Mouse (Mus musculus): ENCODE results near the gene Sh3gl2.

The Sh3gl2 gene

DNA sequence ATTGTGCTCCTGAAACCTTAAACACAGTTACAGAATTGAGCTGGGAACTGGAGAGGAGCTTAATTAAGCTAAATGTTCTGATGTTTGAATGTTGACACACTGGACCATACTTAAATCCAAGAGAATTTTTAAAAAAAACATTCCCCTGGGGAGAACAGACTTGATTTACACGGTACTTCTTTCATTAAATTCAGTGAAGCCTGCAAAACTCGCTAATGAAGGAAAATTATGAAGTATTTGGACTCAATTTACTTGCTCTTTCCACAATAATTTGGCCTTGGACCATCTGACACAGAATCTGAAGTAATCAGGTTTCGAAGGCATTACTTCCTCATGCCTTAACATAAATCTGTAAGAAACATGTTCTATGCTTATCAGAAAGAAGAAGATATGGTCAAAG, 408.4 kb downstream of the Sh3gl2 start:
- DNase-seq (ENCODE audit: low read depth) = no peak

DNA sequence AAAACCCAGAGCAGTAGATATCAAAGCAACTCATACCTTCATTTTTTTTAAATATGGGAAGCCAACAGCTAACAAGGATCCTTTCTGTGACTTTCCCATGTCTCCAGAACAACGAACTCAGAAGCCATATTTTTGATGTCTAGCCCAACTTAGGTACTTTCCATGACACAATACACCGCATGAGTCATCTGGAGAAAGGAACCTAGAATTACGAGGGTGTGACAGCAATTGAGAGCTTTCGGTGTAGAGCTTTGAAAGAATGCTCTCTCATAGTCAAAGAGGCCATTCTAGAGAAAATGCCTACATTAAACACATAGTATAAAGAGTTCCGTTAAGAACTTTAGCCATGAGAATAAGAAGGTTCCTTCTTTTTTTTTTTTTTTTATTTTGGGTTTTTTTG, 413.8 kb downstream of the Sh3gl2 start:
- DNase-seq (ENCODE audit: low read depth) = no peak

DNA sequence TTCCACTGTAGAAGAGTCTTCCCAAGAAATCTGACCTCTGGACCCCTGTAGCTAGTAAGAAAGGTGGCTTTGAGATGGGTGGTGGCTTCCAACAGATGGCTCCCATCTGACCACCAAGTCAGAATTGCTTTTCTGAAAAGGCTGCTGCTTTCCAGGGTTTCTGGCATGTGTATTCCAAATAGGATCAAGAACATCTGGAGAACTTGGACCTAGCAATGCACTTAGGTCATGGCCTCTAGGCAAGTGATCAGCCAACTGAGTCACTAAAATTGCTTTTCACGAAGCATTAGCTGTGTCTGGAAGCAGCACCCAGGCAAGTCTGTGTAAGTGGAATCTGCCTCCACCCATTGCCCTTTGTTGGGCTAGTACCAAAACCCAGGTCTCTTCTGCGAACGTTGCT, 414.3 kb downstream of the Sh3gl2 start:
- no peak for DNase-seq (ENCODE audit: low read depth)

DNA sequence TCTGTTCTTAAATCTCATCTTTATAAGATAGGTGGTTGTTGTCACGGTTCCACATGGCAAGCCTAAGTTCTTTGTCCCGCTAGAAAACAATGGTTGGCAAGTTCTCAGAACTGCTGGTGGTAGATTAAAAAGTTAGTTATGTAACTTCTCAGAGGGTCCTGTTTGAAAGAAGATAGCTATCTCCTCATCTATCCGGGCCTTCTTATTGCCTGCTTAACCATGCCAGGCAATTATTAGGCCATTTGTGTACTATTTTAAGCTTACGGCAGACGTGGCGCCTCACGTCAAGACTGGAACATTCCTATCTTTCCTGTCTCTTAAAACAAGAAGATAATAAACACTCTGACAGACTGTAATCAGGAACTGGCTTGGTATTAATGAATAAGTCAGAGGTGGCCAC, 424.5 kb downstream of the Sh3gl2 start:
- DNase-seq (ENCODE audit: low read depth) = no peak

DNA sequence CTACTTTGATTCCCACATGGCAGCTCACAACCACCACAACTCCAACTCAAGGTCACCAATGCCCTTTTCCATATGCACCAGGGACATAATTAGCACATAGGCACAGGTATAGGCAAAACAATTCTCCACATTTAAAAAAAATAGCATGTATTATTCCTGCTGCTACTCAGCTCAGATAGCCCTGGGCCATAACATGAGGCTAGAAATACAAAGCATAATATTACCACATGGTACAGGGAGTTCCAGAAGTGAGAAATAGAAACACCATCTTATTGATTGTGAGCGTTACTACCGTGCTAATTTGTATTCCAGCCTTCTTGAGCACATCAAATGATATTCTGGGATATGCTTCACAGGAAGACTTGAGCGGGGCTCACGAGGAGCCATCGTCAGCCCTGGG, 464.3 kb downstream of the Sh3gl2 start:
- DNase-seq (ENCODE audit: low read depth) = no peak

DNA sequence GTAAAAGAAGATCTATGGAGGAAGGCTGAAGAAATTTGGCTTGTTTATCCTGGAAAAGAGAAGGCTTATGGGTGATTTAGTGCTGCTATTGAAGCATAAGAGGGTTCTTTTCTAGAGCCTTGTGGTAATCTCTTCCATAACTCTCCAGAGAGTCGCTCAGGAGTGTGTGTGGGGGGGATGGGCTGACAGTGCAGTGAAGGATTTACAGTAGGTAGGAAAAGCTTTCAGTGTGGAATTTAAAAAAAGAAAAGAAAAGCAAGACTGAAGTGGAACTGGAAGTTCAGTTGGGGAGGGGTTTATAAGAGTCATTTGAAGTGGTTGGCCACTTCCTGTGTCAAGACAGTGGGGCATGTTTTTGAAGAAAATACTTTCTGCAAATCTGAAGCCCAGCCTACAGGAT, 464.8 kb downstream of the Sh3gl2 start:
- DNase-seq (ENCODE audit: low read depth) = no peak

DNA sequence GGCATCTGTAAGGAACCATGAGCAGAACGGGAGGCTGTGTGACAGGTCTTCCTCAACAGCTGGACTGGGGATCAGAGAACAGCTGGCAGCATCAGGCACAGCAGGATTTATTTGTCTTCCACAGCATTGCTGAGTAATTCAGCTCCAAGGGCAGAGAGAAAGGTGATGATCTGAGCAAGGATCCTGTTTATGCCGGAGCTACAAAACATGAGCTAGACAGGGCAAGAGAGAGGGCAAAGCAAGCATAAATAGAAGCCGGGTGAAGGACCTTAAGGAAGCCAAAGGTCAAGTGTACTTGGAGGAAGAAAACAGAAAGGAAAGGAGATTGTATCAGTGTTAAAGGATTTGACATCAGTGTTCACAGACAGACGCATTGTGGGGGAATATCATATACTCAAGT, 467.4 kb downstream of the Sh3gl2 start:
- DNase-seq (ENCODE audit: low read depth) = no peak

DNA sequence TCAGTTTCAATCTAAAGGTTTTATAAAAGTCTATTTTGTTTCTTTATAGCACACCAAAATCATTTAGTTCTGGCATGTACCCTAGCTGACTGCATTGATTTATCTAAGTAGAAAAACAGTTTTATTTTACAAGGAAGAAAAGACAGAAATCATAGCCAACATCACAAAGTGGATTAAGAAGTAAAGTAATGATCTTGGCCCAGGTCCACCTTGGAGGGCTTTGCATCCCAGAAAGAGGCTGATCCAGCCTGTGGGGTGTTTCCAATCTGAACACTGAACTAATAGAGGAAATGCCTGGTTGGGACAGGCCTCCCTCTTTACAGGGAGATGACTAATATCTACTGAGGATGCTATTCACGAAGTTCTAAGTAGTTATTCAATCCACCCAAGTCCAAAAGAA, 472.7 kb downstream of the Sh3gl2 start:
- DNase-seq (ENCODE audit: low read depth) = no peak

DNA sequence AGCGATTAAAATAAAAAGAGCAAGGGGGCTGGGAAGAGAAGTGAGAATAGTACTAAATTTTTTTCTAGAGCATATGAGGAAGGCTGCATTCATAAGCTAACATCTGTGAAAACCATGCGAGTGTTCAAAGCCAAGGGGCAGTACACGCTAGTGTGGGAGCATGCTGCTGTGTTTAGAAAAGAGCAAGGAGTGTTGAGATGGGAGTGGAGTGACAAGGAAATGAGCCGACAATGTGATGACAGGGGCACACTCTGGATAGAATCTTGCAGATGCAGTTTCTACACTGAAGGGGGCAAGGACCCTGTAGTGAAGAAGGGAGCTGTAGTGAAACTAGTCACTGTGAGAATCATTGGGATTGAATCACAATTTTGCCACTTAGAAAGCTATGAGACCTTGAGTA, 481.2 kb downstream of the Sh3gl2 start:
- no peak for DNase-seq (ENCODE audit: low read depth)

Measured in c-Kit-positive CD71-negative TER-119-negative erythroid progenitor cells, embryonic 14.5 days (primary cell).